Mouse (Mus musculus): Measurements from ENCODE around the gene B230118H07Rik. TPM values are rescaled to one million over a fixed set of nuclear protein-coding genes. Genes with fewer than 3 reads are reported as not detected.

B230118H07Rik gene
- 51.7 and 59.1 TPM in 2 replicates for polyA plus RNA-seq (2016; fragmentation: Nextera tagmentation; extraction: Ambion mirVana)

GRCm38 (mm10) chr2:101649114-101649671 lies at the start of gene B230118H07Rik, which contains the start of gene Rag1:
Gene B230118H07Rik, minus strand, starts transcription at chr2:101649532.
Gene Rag1, minus strand, starts transcription at chr2:101649501.
- Histone ChIP-seq H3K4me1 (no peaks in the 10 kb centered on the region), H3K36me3 (replicated peaks) (no peaks in the 10 kb centered on the region), H3K27ac (no peak within 1 kb of the TSS), H3K27me3 (peaks cover 8% of the 10 kb centered on the region), H3K4me2 (no peak within 1 kb of the TSS), H3K9ac (no peak within 1 kb of the TSS), H3K4me3 (replicated peaks) (no peak within 1 kb of the TSS), H3K9me3 (no peaks in the 10 kb centered on the region)
- WGBS: 54% methylated on average over 8 of the region's 8 CpGs
- ATAC-seq (ENCODE audit: low FRiP score): no peak

DNA sequence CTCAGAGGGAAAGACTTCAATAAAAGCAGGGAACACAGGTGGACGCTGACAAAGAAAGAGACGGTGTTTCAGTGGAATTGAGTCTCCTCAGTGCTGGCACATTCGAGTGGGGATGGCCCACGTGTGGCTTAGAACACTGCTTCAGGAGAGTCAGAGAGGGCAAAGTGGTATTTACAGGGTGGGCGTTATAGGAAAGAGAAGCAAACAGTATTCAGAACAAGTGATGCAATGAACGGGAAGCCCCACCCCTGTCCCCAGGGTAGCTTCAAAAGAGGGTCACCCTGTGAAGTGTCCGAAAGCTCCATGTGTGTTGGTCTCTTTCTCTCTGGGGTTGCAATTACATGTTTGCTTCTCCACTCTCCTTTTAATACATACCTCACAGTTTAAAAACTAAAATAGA lies 46.3 kb upstream of the B230118H07Rik start:
- Histone ChIP-seq H3K27me3 (no peaks in the 10 kb centered on the region), H3K4me3 (replicated peaks) (no peak overlapping the region), H3K36me3 (replicated peaks) (peaks cover 67% of the 10 kb centered on the region), H3K9me3 (no peaks in the 10 kb centered on the region), H3K4me2 (no peak overlapping the region), H3K27ac (no peak overlapping the region), H3K4me1 (no peaks in the 10 kb centered on the region), H3K9ac (no peak overlapping the region)
- WGBS: 89% methylated on average over 7 of the region's 7 CpGs
- ATAC-seq (ENCODE audit: low FRiP score): no peak

DNA sequence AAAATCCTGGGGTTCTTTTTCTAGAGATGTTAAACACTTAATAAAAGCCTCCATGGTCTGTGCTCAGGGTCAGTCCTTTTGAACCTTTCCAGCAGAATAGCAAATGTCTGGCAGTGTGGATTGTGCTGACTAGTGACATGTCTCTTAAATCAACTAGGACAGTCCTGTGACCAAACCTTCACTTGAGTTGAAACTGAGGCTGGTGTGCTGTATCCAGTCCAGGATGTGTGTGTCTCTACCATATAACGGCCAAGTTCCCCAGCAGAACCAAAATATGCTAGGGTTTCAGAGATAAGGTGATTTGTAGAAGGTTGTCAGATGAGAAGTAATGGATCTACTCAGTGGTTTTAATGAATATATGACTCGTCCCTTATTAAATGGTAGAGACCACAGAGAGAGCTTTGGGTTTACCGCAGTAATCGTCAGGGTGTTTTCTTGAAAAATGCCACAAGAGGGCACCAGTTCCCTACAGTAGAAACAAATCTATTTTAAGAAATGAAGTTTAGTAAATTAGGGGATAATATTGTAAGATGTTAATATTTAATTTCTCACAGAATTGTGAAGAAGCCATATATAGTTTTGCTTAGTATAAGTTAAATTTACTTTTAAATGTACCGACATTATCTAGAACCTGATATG lies 44.4 kb upstream of the B230118H07Rik start:
- no peak overlapping the region for H3K4me2 ChIP-seq
- peaks cover 71% of the 10 kb centered on the region for H3K36me3 ChIP-seq (replicated peaks)
- no peak overlapping the region for H3K9ac ChIP-seq
- H3K27ac ChIP-seq: no peak overlapping the region
- no peaks in the 10 kb centered on the region for H3K27me3 ChIP-seq
- no peak overlapping the region for H3K4me3 ChIP-seq (replicated peaks)
- H3K4me1 ChIP-seq: no peaks in the 10 kb centered on the region
- no peak for ATAC-seq (ENCODE audit: low FRiP score)
- WGBS: 59% methylated on average over 5 of the region's 5 CpGs
- no peaks in the 10 kb centered on the region for H3K9me3 ChIP-seq

DNA sequence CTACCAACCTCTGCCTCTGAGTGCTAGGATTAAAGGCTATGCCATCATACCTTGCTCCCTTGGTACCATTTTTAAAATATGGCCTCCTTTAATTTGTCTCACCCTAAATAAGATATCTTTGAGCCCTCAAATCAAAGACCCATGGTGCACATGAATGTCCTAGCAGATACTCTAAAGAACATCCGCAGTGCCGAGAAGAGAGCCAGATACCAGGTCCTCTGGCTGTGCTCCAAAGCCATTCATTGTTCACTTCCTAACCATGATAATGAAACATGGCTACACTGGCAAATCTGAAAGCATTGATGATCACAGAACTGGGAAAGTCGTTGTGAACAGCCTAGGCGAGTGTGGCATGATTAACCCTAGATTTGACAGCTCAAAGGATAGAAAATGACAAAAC lies 43.7 kb upstream of the B230118H07Rik start:
- no peaks in the 10 kb centered on the region for H3K9me3 ChIP-seq
- no peak overlapping the region for H3K27ac ChIP-seq
- H3K27me3 ChIP-seq: no peaks in the 10 kb centered on the region
- 76% methylated on average over 4 of the region's 4 CpGs for WGBS
- no peak overlapping the region for H3K4me2 ChIP-seq
- H3K4me1 ChIP-seq: no peaks in the 10 kb centered on the region
- peaks cover 66% of the 10 kb centered on the region for H3K36me3 ChIP-seq (replicated peaks)
- H3K4me3 ChIP-seq (replicated peaks): no peak overlapping the region
- no peak overlapping the region for H3K9ac ChIP-seq
- no peak for ATAC-seq (ENCODE audit: low FRiP score)

DNA sequence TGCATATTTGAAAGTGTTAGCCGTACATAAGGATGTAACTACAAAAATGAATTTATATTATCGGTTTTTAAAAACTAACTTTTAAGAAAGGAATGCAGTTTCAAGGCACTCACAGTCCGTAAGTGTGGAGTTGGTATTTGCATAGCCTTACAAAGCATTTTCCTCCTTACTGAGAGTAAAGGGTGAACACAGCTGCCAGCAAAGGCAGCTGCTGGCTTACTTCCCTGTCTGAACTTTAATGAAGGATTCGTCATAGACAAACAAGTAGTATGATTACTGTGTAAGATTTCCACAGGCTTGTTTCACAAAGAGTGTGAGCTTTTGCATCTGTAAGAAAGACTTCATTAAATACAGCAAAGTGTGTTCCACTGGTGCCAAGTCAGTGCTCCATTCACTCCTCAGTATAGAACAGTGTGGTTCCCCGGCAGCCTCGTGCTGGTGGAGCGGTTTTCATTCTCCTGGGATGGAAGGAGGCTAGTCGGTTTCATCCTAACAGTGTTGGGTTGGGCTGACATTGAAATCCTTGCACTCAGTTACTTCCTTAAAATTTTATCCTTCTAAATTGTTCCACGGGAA lies 41.0 kb upstream of the B230118H07Rik start:
- no peak overlapping the region for H3K9ac ChIP-seq
- no peak for ATAC-seq (ENCODE audit: low FRiP score)
- H3K27me3 ChIP-seq: no peaks in the 10 kb centered on the region
- H3K4me1 ChIP-seq: no peaks in the 10 kb centered on the region
- H3K4me2 ChIP-seq: no peak overlapping the region
- H3K4me3 ChIP-seq (replicated peaks): no peak overlapping the region
- 90% methylated on average over 9 of the region's 9 CpGs for WGBS
- H3K27ac ChIP-seq: no peak overlapping the region
- H3K36me3 ChIP-seq (replicated peaks): peaks cover 62% of the 10 kb centered on the region
- no peaks in the 10 kb centered on the region for H3K9me3 ChIP-seq

DNA sequence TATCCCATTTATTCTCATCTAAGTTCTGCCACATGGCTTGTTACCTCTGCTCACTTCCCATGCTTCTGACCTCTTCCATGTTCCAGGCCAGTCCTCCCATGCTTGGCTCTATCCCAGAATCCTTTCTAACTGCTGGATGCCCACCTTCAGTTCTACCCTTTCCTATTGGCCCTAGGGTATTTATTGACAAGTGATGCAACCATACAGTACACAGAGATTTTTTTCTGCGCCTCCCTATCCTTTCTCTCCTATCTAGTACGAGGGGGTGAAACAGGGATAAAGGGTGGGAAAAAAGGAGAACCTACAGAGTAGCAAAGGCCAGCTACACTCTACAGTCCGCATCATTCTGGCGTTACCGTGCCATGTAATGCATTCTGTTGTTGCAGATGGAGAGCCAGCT lies 38.7 kb upstream of the B230118H07Rik start:
- H3K27me3 ChIP-seq: no peaks in the 10 kb centered on the region
- no peaks in the 10 kb centered on the region for H3K9me3 ChIP-seq
- H3K9ac ChIP-seq: no peak overlapping the region
- no peaks in the 10 kb centered on the region for H3K4me1 ChIP-seq
- H3K4me3 ChIP-seq (replicated peaks): no peak overlapping the region
- no peak overlapping the region for H3K4me2 ChIP-seq
- ATAC-seq (ENCODE audit: low FRiP score): no peak
- peaks cover 60% of the 10 kb centered on the region for H3K36me3 ChIP-seq (replicated peaks)
- 90% methylated on average over 5 of the region's 5 CpGs for WGBS
- no peak overlapping the region for H3K27ac ChIP-seq

GRCm38 (mm10) chr2:101684421-101684820 lies 35.1 kb upstream of the B230118H07Rik start:
- 93% methylated on average over 12 of the region's 12 CpGs for WGBS
- Histone ChIP-seq H3K9me3 (no peaks in the 10 kb centered on the region), H3K4me2 (no peak overlapping the region), H3K27ac (no peak overlapping the region), H3K4me3 (replicated peaks) (no peak overlapping the region), H3K27me3 (no peaks in the 10 kb centered on the region), H3K9ac (no peak overlapping the region), H3K4me1 (peaks cover 7% of the 10 kb centered on the region), H3K36me3 (replicated peaks) (peaks cover 36% of the 10 kb centered on the region)
- ATAC-seq (ENCODE audit: low FRiP score): no peak

GRCm38 (mm10) chr2:101679164-101679784 lies 29.9 kb upstream of the B230118H07Rik start:
- peak overlapping the region; percentile 75 for H3K4me2 ChIP-seq
- 0 out of 2 replicates have a peak, but pooled peaks cover 7% of the 10 kb centered on the region for H3K27me3 ChIP-seq
- 2% methylated on average over 15 of the region's 15 CpGs for WGBS
- H3K9ac ChIP-seq: peak overlapping the region; percentile 97
- no peaks in the 10 kb centered on the region for H3K9me3 ChIP-seq
- H3K36me3 ChIP-seq (replicated peaks): 0 out of 2 replicates have a peak, but pooled peaks cover 2% of the 10 kb centered on the region
- peaks cover 10% of the 10 kb centered on the region for H3K4me1 ChIP-seq
- peak overlapping the region; percentile 91 for H3K4me3 ChIP-seq (replicated peaks)
- 0 out of 2 replicates have a peak overlapping the region, but pooled peaks have one; percentile 79 for H3K27ac ChIP-seq
- no peak for ATAC-seq (ENCODE audit: low FRiP score)

GRCm38 (mm10) chr2:101678236-101679021 lies 29.1 kb upstream of the B230118H07Rik start, which contains the start of gene Traf6:
Gene Traf6, plus strand, starts transcription at chr2:101678429.
- peak within 1 kb of the TSS; percentile 97 for H3K9ac ChIP-seq
- peak; percentile 95 for ATAC-seq (ENCODE audit: low FRiP score)
- peak within 1 kb of the TSS; percentile 75 for H3K4me2 ChIP-seq
- H3K27ac ChIP-seq: peak within 1 kb of the TSS; percentile 79
- under 1% methylated on average over 64 of the region's 68 CpGs for WGBS
- H3K9me3 ChIP-seq: no peaks in the 10 kb centered on the region
- H3K4me1 ChIP-seq: peaks cover 10% of the 10 kb centered on the region
- peak within 1 kb of the TSS; percentile 91 for H3K4me3 ChIP-seq (replicated peaks)
- 0 out of 2 replicates have a peak, but pooled peaks cover 7% of the 10 kb centered on the region for H3K27me3 ChIP-seq
- 0 out of 2 replicates have a peak, but pooled peaks cover 2% of the 10 kb centered on the region for H3K36me3 ChIP-seq (replicated peaks)

GRCm38 (mm10) chr2:101673547-101673946 lies 24.2 kb upstream of the B230118H07Rik start:
- H3K27ac ChIP-seq: no peak overlapping the region
- 78% methylated on average over 3 of the region's 3 CpGs for WGBS
- H3K36me3 ChIP-seq (replicated peaks): no peaks in the 10 kb centered on the region
- no peak overlapping the region for H3K9ac ChIP-seq
- 0 out of 2 replicates have a peak, but pooled peaks cover 7% of the 10 kb centered on the region for H3K27me3 ChIP-seq
- H3K9me3 ChIP-seq: no peaks in the 10 kb centered on the region
- ATAC-seq (ENCODE audit: low FRiP score): no peak
- no peaks in the 10 kb centered on the region for H3K4me1 ChIP-seq
- H3K4me3 ChIP-seq (replicated peaks): no peak overlapping the region
- H3K4me2 ChIP-seq: no peak overlapping the region

DNA sequence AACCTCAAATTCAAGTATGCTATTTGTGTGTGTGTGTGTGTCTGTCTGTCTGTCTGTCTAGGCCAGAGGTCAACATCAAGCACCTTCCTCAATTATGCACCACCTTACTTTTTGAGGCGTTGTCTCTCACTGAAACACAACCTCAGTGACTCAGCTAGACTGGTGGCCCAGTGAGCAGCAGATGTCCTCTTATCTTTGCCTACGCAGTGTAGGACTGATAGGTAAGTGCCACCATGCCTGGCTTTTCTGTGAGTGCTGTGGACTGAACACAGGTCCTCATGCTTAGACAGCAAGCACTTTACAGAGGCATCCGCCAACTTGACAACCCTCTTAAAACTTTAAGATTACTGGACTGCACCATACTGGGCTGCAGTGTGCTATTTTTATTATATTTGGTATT lies 19.4 kb upstream of the B230118H07Rik start:
- Histone ChIP-seq H3K27ac (no peak overlapping the region), H3K4me3 (replicated peaks) (no peak overlapping the region), H3K4me2 (no peak overlapping the region), H3K36me3 (replicated peaks) (no peaks in the 10 kb centered on the region), H3K9me3 (no peaks in the 10 kb centered on the region), H3K27me3 (no peaks in the 10 kb centered on the region), H3K4me1 (0 out of 2 replicates have a peak, but pooled peaks cover 6% of the 10 kb centered on the region), H3K9ac (no peak overlapping the region)
- no peak for ATAC-seq (ENCODE audit: low FRiP score)
- 93% methylated on average over 3 of the region's 3 CpGs for WGBS
